Mouse (Mus musculus): Measurements from ENCODE around the gene Szt2. TPM values are rescaled to one million over a fixed set of nuclear protein-coding genes. Genes with fewer than 3 reads are reported as not detected.

Szt2 gene
- polyA plus RNA-seq, 1 experiment from 2014 or later = 11.4 TPM

GRCm38 (mm10) chr4:118398400-118398799 lies 10.7 kb downstream of the Szt2 start:
- H3K27me3 ChIP-seq (ENCODE audit: low read depth, poor library complexity, severe bottlenecking) = no peaks in the 10 kb centered on the region
- H3K36me3 ChIP-seq = peaks cover 99% of the 10 kb centered on the region
- no peaks in the 10 kb centered on the region for H3K9me3 ChIP-seq (replicated peaks)
- no peaks in the 10 kb centered on the region for H3K4me1 ChIP-seq
- 93% methylated on average over 6 of the region's 6 CpGs for WGBS
- DNase-seq (ENCODE audit: low spot score) = no peak
- H3K4me3 ChIP-seq = no peak overlapping the region
- H3K27ac ChIP-seq = no peak overlapping the region

GRCm38 (mm10) chr4:118396433-118396832 lies 12.6 kb downstream of the Szt2 start:
- Histone ChIP-seq H3K4me1 (no peaks in the 10 kb centered on the region), H3K27ac (no peak overlapping the region), H3K27me3 (ENCODE audit: low read depth, poor library complexity, severe bottlenecking) (no peaks in the 10 kb centered on the region), H3K4me3 (no peak overlapping the region), H3K9me3 (replicated peaks) (no peaks in the 10 kb centered on the region), H3K36me3 (peaks cover 99% of the 10 kb centered on the region)
- 76% methylated on average over 3 of the region's 3 CpGs for WGBS
- DNase-seq (ENCODE audit: low spot score) = no peak

GRCm38 (mm10) chr4:118395289-118395688 lies 13.8 kb downstream of the Szt2 start:
- no peaks in the 10 kb centered on the region for H3K9me3 ChIP-seq (replicated peaks)
- H3K4me1 ChIP-seq = no peaks in the 10 kb centered on the region
- H3K27me3 ChIP-seq (ENCODE audit: low read depth, poor library complexity, severe bottlenecking) = no peaks in the 10 kb centered on the region
- no peak for DNase-seq (ENCODE audit: low spot score)
- no peak overlapping the region for H3K4me3 ChIP-seq
- WGBS = 91% methylated on average over 4 of the region's 4 CpGs
- no peak overlapping the region for H3K27ac ChIP-seq
- peaks cover 100% of the 10 kb centered on the region for H3K36me3 ChIP-seq

GRCm38 (mm10) chr4:118394505-118394904 lies 14.6 kb downstream of the Szt2 start:
- 91% methylated on average over 6 of the region's 6 CpGs for WGBS
- Histone ChIP-seq H3K9me3 (replicated peaks) (no peaks in the 10 kb centered on the region), H3K27me3 (ENCODE audit: low read depth, poor library complexity, severe bottlenecking) (no peaks in the 10 kb centered on the region), H3K4me3 (no peak overlapping the region), H3K27ac (no peak overlapping the region), H3K4me1 (no peaks in the 10 kb centered on the region), H3K36me3 (peaks cover 100% of the 10 kb centered on the region)
- DNase-seq (ENCODE audit: low spot score) = no peak

- no peak for DNase-seq (ENCODE audit: low spot score)
- no peaks in the 10 kb centered on the region for H3K9me3 ChIP-seq (replicated peaks)
- no peak overlapping the region for H3K27ac ChIP-seq
- no peaks in the 10 kb centered on the region for H3K4me1 ChIP-seq
- H3K4me3 ChIP-seq = no peak overlapping the region
- H3K27me3 ChIP-seq (ENCODE audit: low read depth, poor library complexity, severe bottlenecking) = no peaks in the 10 kb centered on the region
- H3K36me3 ChIP-seq = peaks cover 100% of the 10 kb centered on the region
- WGBS = 93% methylated on average over 11 of the region's 11 CpGs
These were observed 18.9 kb downstream of the Szt2 start for GRCm38 (mm10) chr4:118390146-118390545.

GRCm38 (mm10) chr4:118387316-118387715 lies 21.8 kb downstream of the Szt2 start:
- DNase-seq (ENCODE audit: low spot score) = no peak
- Histone ChIP-seq H3K4me3 (no peak overlapping the region), H3K36me3 (peaks cover 100% of the 10 kb centered on the region), H3K4me1 (no peaks in the 10 kb centered on the region), H3K27me3 (ENCODE audit: low read depth, poor library complexity, severe bottlenecking) (no peaks in the 10 kb centered on the region), H3K9me3 (replicated peaks) (no peaks in the 10 kb centered on the region), H3K27ac (no peak overlapping the region)
- WGBS = 92% methylated on average over 8 of the region's 8 CpGs

- 88% methylated on average over 7 of the region's 7 CpGs for WGBS
- no peak overlapping the region for H3K4me3 ChIP-seq
- H3K27ac ChIP-seq = no peak overlapping the region
- no peaks in the 10 kb centered on the region for H3K4me1 ChIP-seq
- peaks cover 99% of the 10 kb centered on the region for H3K36me3 ChIP-seq
- no peaks in the 10 kb centered on the region for H3K9me3 ChIP-seq (replicated peaks)
- no peak for DNase-seq (ENCODE audit: low spot score)
- H3K27me3 ChIP-seq (ENCODE audit: low read depth, poor library complexity, severe bottlenecking) = no peaks in the 10 kb centered on the region
These were observed 25.8 kb downstream of the Szt2 start for GRCm38 (mm10) chr4:118383271-118383670.

GRCm38 (mm10) chr4:118375999-118376398 lies 33.1 kb downstream of the Szt2 start:
- Histone ChIP-seq H3K4me3 (no peak overlapping the region), H3K36me3 (peaks cover 97% of the 10 kb centered on the region), H3K9me3 (replicated peaks) (no peaks in the 10 kb centered on the region), H3K4me1 (no peaks in the 10 kb centered on the region), H3K27ac (no peak overlapping the region), H3K27me3 (ENCODE audit: low read depth, poor library complexity, severe bottlenecking) (no peaks in the 10 kb centered on the region)
- WGBS = 97% methylated on average over 6 of the region's 6 CpGs
- no peak for DNase-seq (ENCODE audit: low spot score)

- H3K4me3 ChIP-seq = no peak overlapping the region
- DNase-seq (ENCODE audit: low spot score) = no peak
- 92% methylated on average over 13 of the region's 13 CpGs for WGBS
- no peak overlapping the region for H3K27ac ChIP-seq
- peaks cover 96% of the 10 kb centered on the region for H3K36me3 ChIP-seq
- no peaks in the 10 kb centered on the region for H3K9me3 ChIP-seq (replicated peaks)
- H3K27me3 ChIP-seq (ENCODE audit: low read depth, poor library complexity, severe bottlenecking) = no peaks in the 10 kb centered on the region
- H3K4me1 ChIP-seq = no peaks in the 10 kb centered on the region
These were observed 37.3 kb downstream of the Szt2 start for GRCm38 (mm10) chr4:118371822-118372221.

- Histone ChIP-seq H3K4me1 (no peaks in the 10 kb centered on the region), H3K36me3 (peaks cover 89% of the 10 kb centered on the region)
- 92% methylated on average over 3 of the region's 3 CpGs for WGBS
These were observed 40.5 kb downstream of the Szt2 start for GRCm38 (mm10) chr4:118368616-118369015.

GRCm38 (mm10) chr4:118367551-118367950 lies 41.5 kb downstream of the Szt2 start:
- Histone ChIP-seq H3K27me3 (ENCODE audit: low read depth, poor library complexity, severe bottlenecking) (no peaks in the 10 kb centered on the region), H3K27ac (no peak overlapping the region), H3K4me1 (no peaks in the 10 kb centered on the region), H3K36me3 (peaks cover 89% of the 10 kb centered on the region), H3K9me3 (replicated peaks) (no peaks in the 10 kb centered on the region), H3K4me3 (no peak overlapping the region)
- DNase-seq (ENCODE audit: low spot score) = no peak
- WGBS = 88% methylated on average over 12 of the region's 12 CpGs

More at GRCm38 (mm10) chr4:118368616-118369015, 40.5 kb downstream of the Szt2 start:
- H3K4me3 ChIP-seq = no peak overlapping the region
- no peak overlapping the region for H3K27ac ChIP-seq
- H3K27me3 ChIP-seq (ENCODE audit: low read depth, poor library complexity, severe bottlenecking) = no peaks in the 10 kb centered on the region
- no peak for DNase-seq (ENCODE audit: low spot score)
- H3K9me3 ChIP-seq (replicated peaks) = no peaks in the 10 kb centered on the region

- Histone ChIP-seq H3K4me3 (no peak overlapping the region), H3K36me3 (peaks cover 87% of the 10 kb centered on the region), H3K27me3 (ENCODE audit: low read depth, poor library complexity, severe bottlenecking) (no peaks in the 10 kb centered on the region), H3K4me1 (peaks cover 6% of the 10 kb centered on the region), H3K9me3 (replicated peaks) (no peaks in the 10 kb centered on the region), H3K27ac (no peak overlapping the region)
- DNase-seq (ENCODE audit: low spot score) = no peak
- WGBS = 92% methylated on average over 14 of the region's 14 CpGs
These were observed 43.1 kb downstream of the Szt2 start for GRCm38 (mm10) chr4:118365991-118366390.

GRCm38 (mm10) chr4:118364641-118365040 lies 44.4 kb downstream of the Szt2 start:
- 95% methylated on average over 13 of the region's 13 CpGs for WGBS
- no peaks in the 10 kb centered on the region for H3K27me3 ChIP-seq (ENCODE audit: low read depth, poor library complexity, severe bottlenecking)
- H3K36me3 ChIP-seq = peaks cover 75% of the 10 kb centered on the region
- H3K4me3 ChIP-seq = no peak overlapping the region
- H3K27ac ChIP-seq = no peak overlapping the region
- peaks cover 20% of the 10 kb centered on the region for H3K4me1 ChIP-seq
- no peak for DNase-seq (ENCODE audit: low spot score)
- H3K9me3 ChIP-seq (replicated peaks) = no peaks in the 10 kb centered on the region

GRCm38 (mm10) chr4:118363985-118364384 lies 45.1 kb downstream of the Szt2 start:
- H3K4me3 ChIP-seq = no peak overlapping the region
- peaks cover 68% of the 10 kb centered on the region for H3K36me3 ChIP-seq
- H3K9me3 ChIP-seq (replicated peaks) = no peaks in the 10 kb centered on the region
- WGBS = 96% methylated on average over 3 of the region's 3 CpGs
- no peak overlapping the region for H3K27ac ChIP-seq
- H3K4me1 ChIP-seq = peaks cover 25% of the 10 kb centered on the region
- H3K27me3 ChIP-seq (ENCODE audit: low read depth, poor library complexity, severe bottlenecking) = no peaks in the 10 kb centered on the region
- DNase-seq (ENCODE audit: low spot score) = no peak

All from limb, embryonic 10.5 days (tissue).